Mouse (Mus musculus) liver, embryonic 14.5 days (tissue): ENCODE data around the gene Arih2.

Experiments used
- CTCF ChIP-seq: IDR thresholded peaks from 2 replicates; pipeline ENCODE4 v1.5.1; 2016; ENCODE audit warnings: antibody characterized with exemption, low read depth, control low read depth
- EP300 ChIP-seq: IDR thresholded peaks from 2 replicates; pipeline ENCODE4 v1.6.1; 2016; ENCODE audit warnings: antibody characterized with exemption, low read depth

DNA sequence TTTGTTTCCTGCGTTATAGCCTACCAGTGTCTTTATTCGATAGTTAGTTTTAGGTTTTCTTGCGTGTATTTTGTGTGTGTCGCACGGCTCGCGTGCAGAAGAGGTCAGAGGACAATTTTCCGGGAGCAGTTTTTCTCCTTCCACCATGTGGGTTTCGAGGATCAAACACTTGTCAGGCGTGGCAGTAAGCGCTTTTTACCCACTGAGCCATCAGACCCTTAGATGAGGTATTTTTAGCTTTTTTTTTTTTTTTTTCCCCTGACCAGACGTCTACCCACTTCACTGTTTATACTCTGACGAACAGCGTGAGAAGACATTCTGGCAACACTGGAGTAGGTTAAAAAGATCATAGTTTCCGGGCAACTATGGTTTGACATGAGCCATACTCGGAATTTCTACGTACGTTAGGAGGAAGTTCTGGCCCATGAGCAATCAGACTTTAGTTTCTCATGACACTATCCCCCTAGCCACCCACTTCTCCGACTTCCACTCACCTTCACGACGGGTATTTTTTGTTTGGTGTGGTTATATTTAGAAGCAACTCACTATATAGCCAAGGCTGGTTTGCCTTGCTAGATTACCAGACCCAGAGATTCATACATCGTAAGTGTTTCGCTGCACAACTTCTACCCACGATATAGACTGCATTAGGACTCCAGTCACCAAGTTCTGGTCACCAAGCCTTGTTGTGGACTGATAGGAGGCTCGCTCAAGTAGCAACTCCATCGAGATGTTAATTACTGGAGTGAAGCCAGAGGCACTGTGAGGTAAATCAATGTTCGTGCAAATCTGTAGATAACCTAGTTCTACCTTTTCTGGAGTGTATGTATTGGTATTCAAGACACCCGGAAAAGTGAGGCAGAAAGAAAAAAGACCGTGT is 615 bp upstream of the Arih2 start:
- TF ChIP-seq EP300 (no peak), CTCF (no peak)
